Mouse (Mus musculus): ENCODE measurements around the gene Phf19. TPM values are rescaled to one million over a fixed set of nuclear protein-coding genes. Genes with fewer than 3 reads are reported as not detected.

Gene Phf19
- polyA plus RNA-seq, 1 experiment: 7.6 TPM

DNA sequence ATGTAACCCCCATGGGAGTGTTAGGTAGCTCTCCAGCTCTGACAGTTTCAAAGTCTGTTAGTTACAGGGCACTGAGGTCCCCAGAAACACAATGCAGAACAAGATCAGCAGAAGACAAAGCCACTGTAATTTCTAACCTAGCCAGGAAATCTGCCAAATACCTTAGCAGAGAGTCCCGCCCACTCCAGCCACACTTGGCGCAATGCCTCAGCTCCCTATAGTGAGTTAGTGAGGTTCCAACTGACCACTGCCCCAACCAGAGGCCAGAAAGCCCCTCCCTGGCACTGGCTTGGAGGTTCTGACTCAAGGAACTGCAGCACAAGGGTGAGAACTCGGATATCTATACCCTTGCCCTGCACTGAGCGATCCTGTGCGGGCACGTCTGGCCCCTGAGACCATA is 11.1 kb downstream of the Phf19 start:
- Histone ChIP-seq H3K4me3 (ENCODE audit: insufficient read depth, poor library complexity, severe bottlenecking) (no peak overlapping the region), H3K27me3 (ENCODE audit: control insufficient read depth, insufficient read depth, insufficient read length) (no peaks in the 10 kb centered on the region), H3K36me3 (ENCODE audit: control insufficient read depth, insufficient read depth) (peaks cover 46% of the 10 kb centered on the region), H3ac (ENCODE audit: control insufficient read depth, insufficient read length, low read depth) (no peak overlapping the region), H3K79me3 (ENCODE audit: low read depth) (no peaks in the 10 kb centered on the region), H3K79me2 (ENCODE audit: control insufficient read depth, insufficient read depth) (no peaks in the 10 kb centered on the region)
- TF ChIP-seq MYOD1 (IDR thresholded peaks at IDR 0.05; ENCODE audit: control insufficient read depth, insufficient read length, low read depth) (no peak), USF1 (IDR thresholded peaks at IDR 0.05; ENCODE audit: low read depth) (no peak), CEBPB (IDR thresholded peaks at IDR 0.05; ENCODE audit: low read depth) (no peak), CTCF (IDR thresholded peaks at IDR 0.05; ENCODE audit: control insufficient read depth, insufficient read depth, insufficient read length) (no peak), MAX (IDR thresholded peaks at IDR 0.05) (no peak), MYOG (IDR thresholded peaks at IDR 0.05; ENCODE audit: control insufficient read depth, extremely low read depth, insufficient read length) (no peak), FOSL1 (IDR thresholded peaks at IDR 0.05; ENCODE audit: insufficient read depth, low read length, poor library complexity, severe bottlenecking) (no peak)

DNA sequence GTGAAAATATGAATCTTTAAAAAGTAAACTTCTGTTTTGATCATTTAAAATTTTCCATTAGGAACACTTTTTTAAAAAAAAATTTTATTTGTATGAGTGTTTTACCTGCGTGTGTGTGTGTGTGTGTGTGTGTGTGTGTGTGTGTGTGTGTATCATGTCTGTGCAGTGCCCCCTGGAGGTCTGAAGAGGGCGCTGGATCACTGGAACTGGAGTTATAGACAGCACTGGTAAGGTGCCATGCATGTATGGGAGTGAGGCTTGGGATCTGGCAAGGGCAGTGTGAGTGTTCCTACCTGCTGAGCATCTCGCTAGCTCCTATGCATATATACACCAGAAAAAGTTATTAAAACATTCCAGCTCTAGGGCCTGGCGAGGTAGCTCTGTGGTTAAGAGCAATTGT is 12.1 kb downstream of the Phf19 start:
- Histone ChIP-seq H3ac (ENCODE audit: control insufficient read depth, insufficient read length, low read depth) (no peak overlapping the region), H3K36me3 (ENCODE audit: control insufficient read depth, insufficient read depth) (peaks cover 46% of the 10 kb centered on the region), H3K79me3 (ENCODE audit: low read depth) (no peaks in the 10 kb centered on the region), H3K4me3 (ENCODE audit: insufficient read depth, poor library complexity, severe bottlenecking) (no peak overlapping the region), H3K79me2 (ENCODE audit: control insufficient read depth, insufficient read depth) (no peaks in the 10 kb centered on the region), H3K27me3 (ENCODE audit: control insufficient read depth, insufficient read depth, insufficient read length) (no peaks in the 10 kb centered on the region)
- TF ChIP-seq MAX (IDR thresholded peaks at IDR 0.05) (no peak), USF1 (IDR thresholded peaks at IDR 0.05; ENCODE audit: low read depth) (no peak), FOSL1 (IDR thresholded peaks at IDR 0.05; ENCODE audit: insufficient read depth, low read length, poor library complexity, severe bottlenecking) (no peak), MYOD1 (IDR thresholded peaks at IDR 0.05; ENCODE audit: control insufficient read depth, insufficient read length, low read depth) (no peak), CTCF (IDR thresholded peaks at IDR 0.05; ENCODE audit: control insufficient read depth, insufficient read depth, insufficient read length) (no peak), MYOG (IDR thresholded peaks at IDR 0.05; ENCODE audit: control insufficient read depth, extremely low read depth, insufficient read length) (no peak), CEBPB (IDR thresholded peaks at IDR 0.05; ENCODE audit: low read depth) (no peak)

DNA sequence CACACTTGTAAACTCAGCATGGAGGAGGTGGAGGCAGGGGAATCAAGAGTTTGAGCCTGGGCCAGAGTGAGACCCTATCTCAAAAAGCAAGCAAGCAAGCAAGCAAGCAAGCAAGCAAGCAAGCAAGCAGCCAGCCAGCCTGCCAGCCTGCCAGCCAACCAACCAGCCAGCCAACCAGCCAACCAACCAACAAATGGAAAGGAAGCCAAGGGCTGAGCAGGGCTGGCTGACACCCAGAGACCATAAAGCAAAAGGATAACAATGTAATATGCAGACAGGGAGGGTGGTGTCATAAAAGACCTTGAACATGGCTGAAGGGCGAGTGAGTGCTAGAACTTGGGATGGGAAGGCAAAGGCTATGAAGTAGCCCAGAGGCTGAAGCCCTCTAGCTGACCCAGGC is 13.4 kb downstream of the Phf19 start:
- Histone ChIP-seq H3K4me3 (ENCODE audit: insufficient read depth, poor library complexity, severe bottlenecking) (no peak overlapping the region), H3K36me3 (ENCODE audit: control insufficient read depth, insufficient read depth) (peaks cover 46% of the 10 kb centered on the region), H3K27me3 (ENCODE audit: control insufficient read depth, insufficient read depth, insufficient read length) (no peaks in the 10 kb centered on the region), H3K79me2 (ENCODE audit: control insufficient read depth, insufficient read depth) (no peaks in the 10 kb centered on the region), H3ac (ENCODE audit: control insufficient read depth, insufficient read length, low read depth) (no peak overlapping the region), H3K79me3 (ENCODE audit: low read depth) (no peaks in the 10 kb centered on the region)
- TF ChIP-seq MYOG (IDR thresholded peaks at IDR 0.05; ENCODE audit: control insufficient read depth, extremely low read depth, insufficient read length) (no peak), MYOD1 (IDR thresholded peaks at IDR 0.05; ENCODE audit: control insufficient read depth, insufficient read length, low read depth) (no peak), MAX (IDR thresholded peaks at IDR 0.05) (no peak), CTCF (IDR thresholded peaks at IDR 0.05; ENCODE audit: control insufficient read depth, insufficient read depth, insufficient read length) (no peak), CEBPB (IDR thresholded peaks at IDR 0.05; ENCODE audit: low read depth) (no peak), USF1 (IDR thresholded peaks at IDR 0.05; ENCODE audit: low read depth) (no peak), FOSL1 (IDR thresholded peaks at IDR 0.05; ENCODE audit: insufficient read depth, low read length, poor library complexity, severe bottlenecking) (no peak)

DNA sequence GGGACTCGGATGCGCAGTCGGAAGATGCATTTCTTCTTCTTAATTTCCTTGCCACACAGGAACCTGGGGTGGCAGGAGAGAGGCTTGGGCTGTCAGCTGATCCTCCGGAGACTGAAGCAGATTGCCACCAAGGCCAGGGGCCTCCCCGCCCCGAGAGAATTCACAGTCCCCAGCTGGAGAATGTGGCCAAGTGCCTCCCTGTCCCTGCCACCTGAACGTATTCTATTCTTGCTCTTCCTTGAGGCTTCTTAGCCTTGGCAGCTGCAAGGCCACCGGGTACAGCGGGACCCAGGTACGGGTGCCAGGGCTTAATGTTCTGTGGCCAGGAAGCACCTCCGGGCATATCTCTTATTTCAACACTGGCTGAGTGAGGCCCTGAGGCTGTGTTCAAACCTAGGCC is 14.1 kb downstream of the Phf19 start:
- TF ChIP-seq CEBPB (IDR thresholded peaks at IDR 0.05; ENCODE audit: low read depth) (no peak), USF1 (IDR thresholded peaks at IDR 0.05; ENCODE audit: low read depth) (no peak), MAX (IDR thresholded peaks at IDR 0.05) (no peak), CTCF (IDR thresholded peaks at IDR 0.05; ENCODE audit: control insufficient read depth, insufficient read depth, insufficient read length) (no peak), MYOD1 (IDR thresholded peaks at IDR 0.05; ENCODE audit: control insufficient read depth, insufficient read length, low read depth) (no peak), FOSL1 (IDR thresholded peaks at IDR 0.05; ENCODE audit: insufficient read depth, low read length, poor library complexity, severe bottlenecking) (no peak), MYOG (IDR thresholded peaks at IDR 0.05; ENCODE audit: control insufficient read depth, extremely low read depth, insufficient read length) (no peak)
- no peak overlapping the region for H3K4me3 ChIP-seq (ENCODE audit: insufficient read depth, poor library complexity, severe bottlenecking)
- no peaks in the 10 kb centered on the region for H3K79me3 ChIP-seq (ENCODE audit: low read depth)
- H3K79me2 ChIP-seq (ENCODE audit: control insufficient read depth, insufficient read depth): no peaks in the 10 kb centered on the region
- H3K27me3 ChIP-seq (ENCODE audit: control insufficient read depth, insufficient read depth, insufficient read length): no peaks in the 10 kb centered on the region
- peaks cover 49% of the 10 kb centered on the region for H3K36me3 ChIP-seq (ENCODE audit: control insufficient read depth, insufficient read depth)
- H3ac ChIP-seq (ENCODE audit: control insufficient read depth, insufficient read length, low read depth): no peak overlapping the region

DNA sequence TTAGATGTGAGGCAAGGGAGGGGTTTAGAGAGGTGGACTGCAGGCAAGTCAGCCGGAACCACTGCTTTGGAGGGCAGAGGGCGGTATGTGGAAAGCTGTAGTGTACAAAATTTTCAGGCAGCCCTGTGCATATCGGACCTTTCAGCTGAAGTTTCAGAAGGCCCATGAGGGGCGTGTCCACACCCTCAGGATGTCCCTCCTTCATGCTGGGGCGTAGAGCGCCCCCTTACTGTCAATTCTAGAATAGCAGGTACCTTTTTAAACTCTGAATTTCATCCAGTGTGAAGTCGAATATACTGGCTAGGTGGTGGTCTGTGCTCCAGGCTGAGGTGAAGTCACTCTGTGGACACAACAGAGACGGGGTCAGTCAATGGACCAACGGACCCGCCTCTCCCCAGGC is 16.0 kb downstream of the Phf19 start:
- H3K27me3 ChIP-seq (ENCODE audit: control insufficient read depth, insufficient read depth, insufficient read length): no peaks in the 10 kb centered on the region
- no peak overlapping the region for H3ac ChIP-seq (ENCODE audit: control insufficient read depth, insufficient read length, low read depth)
- peaks cover 41% of the 10 kb centered on the region for H3K36me3 ChIP-seq (ENCODE audit: control insufficient read depth, insufficient read depth)
- no peak overlapping the region for H3K4me3 ChIP-seq (ENCODE audit: insufficient read depth, poor library complexity, severe bottlenecking)
- no peaks in the 10 kb centered on the region for H3K79me3 ChIP-seq (ENCODE audit: low read depth)
- TF ChIP-seq CTCF (IDR thresholded peaks at IDR 0.05; ENCODE audit: control insufficient read depth, insufficient read depth, insufficient read length): peak; percentile 36
- no peak for TF ChIP-seq FOSL1 (IDR thresholded peaks at IDR 0.05; ENCODE audit: insufficient read depth, low read length, poor library complexity, severe bottlenecking)
- no peaks in the 10 kb centered on the region for H3K79me2 ChIP-seq (ENCODE audit: control insufficient read depth, insufficient read depth)

DNA sequence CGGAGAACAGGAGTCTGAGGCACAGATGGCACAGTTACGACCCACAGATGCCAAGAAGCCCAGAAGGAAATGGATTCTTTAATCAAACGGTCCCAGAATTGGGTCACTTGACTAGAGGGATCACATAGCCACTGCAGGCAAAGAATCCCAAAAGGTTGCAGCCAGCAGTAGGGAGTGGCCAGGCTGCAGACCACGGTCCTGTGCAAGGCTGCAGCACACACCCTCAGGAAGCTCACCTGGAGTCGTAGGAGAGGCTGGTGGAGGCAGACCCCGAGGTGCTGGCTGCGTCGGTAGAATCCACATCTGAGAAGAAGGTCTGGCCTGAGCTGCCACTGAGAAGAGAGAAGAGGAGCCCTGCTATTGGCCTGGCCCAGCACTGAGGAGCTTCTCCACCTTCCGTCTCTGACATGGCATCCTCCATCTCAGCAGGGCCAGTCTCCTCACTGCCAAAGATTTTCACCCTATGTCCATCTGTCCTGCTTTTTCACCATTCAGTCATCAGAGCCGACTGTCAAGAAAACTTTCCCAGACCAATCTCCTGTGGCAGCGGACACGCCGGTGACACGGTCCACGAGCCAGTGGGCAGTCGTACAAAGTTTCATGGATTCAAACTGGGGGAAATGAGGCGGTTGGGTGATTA is 16.9 kb downstream of the Phf19 start:
- Histone ChIP-seq H3K79me2 (ENCODE audit: control insufficient read depth, insufficient read depth) (no peaks in the 10 kb centered on the region), H3K79me3 (ENCODE audit: low read depth) (no peaks in the 10 kb centered on the region), H3K27me3 (ENCODE audit: control insufficient read depth, insufficient read depth, insufficient read length) (no peaks in the 10 kb centered on the region), H3ac (ENCODE audit: control insufficient read depth, insufficient read length, low read depth) (no peak overlapping the region), H3K4me3 (ENCODE audit: insufficient read depth, poor library complexity, severe bottlenecking) (no peak overlapping the region), H3K36me3 (ENCODE audit: control insufficient read depth, insufficient read depth) (peaks cover 32% of the 10 kb centered on the region)
- TF ChIP-seq CEBPB (IDR thresholded peaks at IDR 0.05; ENCODE audit: low read depth) (no peak), CTCF (IDR thresholded peaks at IDR 0.05; ENCODE audit: control insufficient read depth, insufficient read depth, insufficient read length) (no peak), MAX (IDR thresholded peaks at IDR 0.05) (no peak), MYOD1 (IDR thresholded peaks at IDR 0.05; ENCODE audit: control insufficient read depth, insufficient read length, low read depth) (no peak), FOSL1 (IDR thresholded peaks at IDR 0.05; ENCODE audit: insufficient read depth, low read length, poor library complexity, severe bottlenecking) (no peak), USF1 (IDR thresholded peaks at IDR 0.05; ENCODE audit: low read depth) (no peak), MYOG (IDR thresholded peaks at IDR 0.05; ENCODE audit: control insufficient read depth, extremely low read depth, insufficient read length) (no peak)

All from C2C12 (cell line).